Mouse (Mus musculus) olfactory bulb, adult 2 months (tissue): ENCODE results near the gene Bclaf3. TPM values are rescaled to one million over a fixed set of nuclear protein-coding genes. Genes with fewer than 3 reads are reported as not detected.
"Not testable (repeated sequence)": the region's sequence is repeated elsewhere in the genome, so short reads cannot be mapped to it uniquely, and the experiment has no call there.

Experiments
- H3K27ac ChIP-seq: fragments of 200-500 bp; 2 replicates; pipeline ENCODE4 v1.5.1; 2012; ENCODE audit warnings: low read depth, low read length; ENCODE audit not compliant: insufficient read depth
- H3K4me1 ChIP-seq: fragments of 200-500 bp; 2 replicates; pipeline ENCODE4 v1.6.1; 2012; ENCODE audit warnings: low read length; ENCODE audit not compliant: control insufficient read depth, insufficient read depth
- H3K4me3 ChIP-seq: fragments of 200-500 bp; 2 replicates; pipeline ENCODE4 v1.5.1; 2012; ENCODE audit warnings: mild to moderate bottlenecking, low read depth, low read length, moderate library complexity; ENCODE audit not compliant: insufficient read depth
- CTCF ChIP-seq: fragments of 200-500 bp; IDR thresholded peaks from 2 replicates; pipeline ENCODE4 v1.5.1; 2012; ENCODE audit warnings: low read depth, mild to moderate bottlenecking, low read length, moderate library complexity; ENCODE audit not compliant: insufficient read depth
- POLR2A ChIP-seq: fragments of 200-500 bp; IDR thresholded peaks from 2 replicates; pipeline ENCODE4 v1.6.1; 2012; ENCODE audit warnings: mild to moderate bottlenecking, low read depth, low read length, moderate library complexity; ENCODE audit not compliant: insufficient read depth
- WGBS: fragments of 180-500 bp; shearing (Covaris S2); methylation state at CpG from one replicate; pipeline ENCODE4 v1.1.7; 2018; 5-methylcytosine and 5-hydroxymethylcytosine counted together
- polyA plus RNA-seq: library from polyadenylated mRNA; stranded (reverse); fragments of >200 nt; gene quantifications from 2 replicates; pipeline ENCODE4 v1.2.4, GENCODE M21; 2012; ENCODE audit warnings: low replicate concordance; ENCODE audit not compliant: missing spikeins, insufficient read depth, insufficient read length

Gene Bclaf3
- polyA plus RNA-seq, 1 experiment, result not detected

- H3K27ac ChIP-seq, result no peak overlapping the region
- H3K4me1 ChIP-seq, result no peaks in the 10 kb centered on the region
- WGBS, result 77% methylated on average over 3 of the region's 3 CpGs
- no peak for TF ChIP-seq CTCF
- TF ChIP-seq POLR2A, result no peak
- no peak overlapping the region for H3K4me3 ChIP-seq
Observed at GRCm38 (mm10) chrX:159521780-159522179, 4.7 kb upstream of the Bclaf3 start.

- 82% methylated on average over 4 of the region's 4 CpGs for WGBS
- TF ChIP-seq POLR2A, result no peak
- no peak for TF ChIP-seq CTCF
- Histone ChIP-seq H3K4me3 (no peak overlapping the region), H3K4me1 (no peaks in the 10 kb centered on the region), H3K27ac (no peak overlapping the region)
Observed at GRCm38 (mm10) chrX:159522651-159523050, 3.8 kb upstream of the Bclaf3 start.

GRCm38 (mm10) chrX:159532427-159532810 is 5.9 kb downstream of the Bclaf3 start:
- TF ChIP-seq POLR2A (peak; percentile 54), CTCF (peak; percentile 77)
- 15% methylated on average over 38 of the region's 38 CpGs for WGBS
- H3K27ac ChIP-seq, result no peak overlapping the region; the same call in 1 of the 2 replicates
- H3K4me3 ChIP-seq, result peak overlapping the region; percentile 80
- H3K4me1 ChIP-seq, result no peaks in the 10 kb centered on the region

- H3K27ac ChIP-seq, result no peak overlapping the region; the same call in 1 of the 2 replicates
- no peaks in the 10 kb centered on the region for H3K4me1 ChIP-seq
- 19% methylated on average over 55 of the region's 56 CpGs for WGBS
- peak overlapping the region; percentile 80 for H3K4me3 ChIP-seq
- TF ChIP-seq POLR2A (no peak), CTCF (no peak)
Observed at GRCm38 (mm10) chrX:159532811-159533462, 6.4 kb downstream of the Bclaf3 start.

GRCm38 (mm10) chrX:159541936-159542335 is 15.4 kb downstream of the Bclaf3 start:
- 93% methylated on average over 18 of the region's 18 CpGs for WGBS
- TF ChIP-seq CTCF (no peak), POLR2A (no peak)
- no peak overlapping the region for H3K27ac ChIP-seq
- H3K4me3 ChIP-seq, result no peak overlapping the region
- no peaks in the 10 kb centered on the region for H3K4me1 ChIP-seq

- TF ChIP-seq CTCF (no peak), POLR2A (no peak)
- H3K27ac ChIP-seq, result no peak overlapping the region
- H3K4me3 ChIP-seq, result no peak overlapping the region
- 93% methylated on average over 5 of the region's 5 CpGs for WGBS
- H3K4me1 ChIP-seq, result no peaks in the 10 kb centered on the region
Observed at GRCm38 (mm10) chrX:159547093-159547492, 20.6 kb downstream of the Bclaf3 start.

- H3K27ac ChIP-seq, H3K4me3 ChIP-seq, H3K4me1 ChIP-seq: not testable (repeated sequence)
- WGBS, result 85% methylated on average over 7 of the region's 7 CpGs
Observed at GRCm38 (mm10) chrX:159584738-159585137, 58.2 kb downstream of the Bclaf3 start.

GRCm38 (mm10) chrX:159591633-159592032 is 65.1 kb downstream of the Bclaf3 start:
- Histone ChIP-seq H3K4me3 (no peak overlapping the region), H3K4me1 (no peaks in the 10 kb centered on the region), H3K27ac (no peak overlapping the region)
- 43% methylated on average over 1 of the region's 1 CpGs for WGBS
- no peak for TF ChIP-seq CTCF
- no peak for TF ChIP-seq POLR2A

GRCm38 (mm10) chrX:159597502-159597901 is 71.0 kb downstream of the Bclaf3 start:
- WGBS, result 79% methylated on average over 1 of the region's 1 CpGs
- TF ChIP-seq CTCF (no peak), POLR2A (no peak)
- Histone ChIP-seq H3K27ac (no peak overlapping the region), H3K4me3 (no peak overlapping the region), H3K4me1 (no peaks in the 10 kb centered on the region)

- WGBS, result 69% methylated on average over 2 of the region's 2 CpGs
- H3K27ac ChIP-seq, result no peak overlapping the region
- TF ChIP-seq CTCF (no peak), POLR2A (no peak)
- no peaks in the 10 kb centered on the region for H3K4me1 ChIP-seq
- H3K4me3 ChIP-seq, result no peak overlapping the region
Observed at GRCm38 (mm10) chrX:159604832-159605231, 78.3 kb downstream of the Bclaf3 start.
